Mouse (Mus musculus): ENCODE results near the gene Cd69. TPM values are rescaled to one million over a fixed set of nuclear protein-coding genes. Genes with fewer than 3 reads are reported as not detected.

The Cd69 gene
- total RNA-seq, 2 experiments from 2014 or later, result 0.28 TPM; not detected in 1

GRCm38 (mm10) chr6:129229774-129230578 is 45.3 kb downstream of the Cd69 start:
- peak; percentile 72 to 82 for DNase-seq
- intact Hi-C loops (cut with DNase I), result loop anchor here (2.0 to 5.0 kb wide), 2 partner anchors 15 to 468 kb away; no protein-coding TSS in a partner anchor

- DNase-seq, result no peak
- intact Hi-C loops (cut with DNase I), result no loop called here
Observed at GRCm38 (mm10) chr6:129228935-129229773, 46.1 kb downstream of the Cd69 start.

- no peak for DNase-seq
- intact Hi-C loops (cut with DNase I), result no loop called here
Observed at GRCm38 (mm10) chr6:129225078-129225477, 50.2 kb downstream of the Cd69 start.

- DNase-seq, result no peak
- intact Hi-C loops (cut with DNase I), result no loop called here
Observed at GRCm38 (mm10) chr6:129224090-129224489, 51.1 kb downstream of the Cd69 start.

- intact Hi-C loops (cut with DNase I), result no loop called here
- no peak for DNase-seq
Observed at GRCm38 (mm10) chr6:129223611-129224010, 51.6 kb downstream of the Cd69 start.

GRCm38 (mm10) chr6:129222188-129222800 is 52.9 kb downstream of the Cd69 start:
- intact Hi-C loops (cut with DNase I), result no loop called here
- no peak for DNase-seq

GRCm38 (mm10) chr6:129221053-129221452 is 54.2 kb downstream of the Cd69 start:
- DNase-seq, result no peak
- intact Hi-C loops (cut with DNase I), result no loop called here

GRCm38 (mm10) chr6:129219897-129220517 is 55.2 kb downstream of the Cd69 start:
- DNase-seq, result no peak
- intact Hi-C loops (cut with DNase I), result no loop called here

GRCm38 (mm10) chr6:129218191-129218696 is 57.0 kb downstream of the Cd69 start:
- DNase-seq, result no peak
- intact Hi-C loops (cut with DNase I), result no loop called here

Other genes starting within 250 kb of the Cd69 start
- not detected for gene Klrb1f, start 229.5 kb downstream of the Cd69 start, total RNA-seq (2021)
- gene Clec2e, start 174.5 kb downstream of the Cd69 start, total RNA-seq (2021), result not detected
- 10 to 100 TPM; 35.1 to 51.7 TPM for gene Clec2d, start 94.8 kb downstream of the Cd69 start, total RNA-seq (2021)
- gene 4922502D21Rik, start 56.4 kb upstream of the Cd69 start, total RNA-seq (2021), result not detected
- gene Clec12a, start 67.3 kb upstream of the Cd69 start, total RNA-seq (2021), result 1 to 10 TPM; 1.1 TPM
- under 1 TPM in 1 of 2 experiments, not detected in 1; 0.19 TPM for gene Clec12b, start 110.4 kb upstream of the Cd69 start, total RNA-seq (2021)
- 1 to 10 TPM; 1.5 to 1.7 TPM for gene Clec1b, start 121.9 kb upstream of the Cd69 start, total RNA-seq (2021)
- gene Clec9a, start 133.4 kb upstream of the Cd69 start, total RNA-seq (2021), result under 1 TPM; 0.31 to 0.33 TPM
- 10 to 100 TPM in 1 of 2 experiments, 1 to 10 TPM in 1; 9.8 to 11.1 TPM for gene Clec1a, start 176.6 kb upstream of the Cd69 start, total RNA-seq (2021)
- under 1 TPM; 0.08 to 0.16 TPM for gene Olr1, start 231.7 kb upstream of the Cd69 start, total RNA-seq (2021)
- not detected for gene Tmem52b, start 237.1 kb upstream of the Cd69 start, total RNA-seq (2021)

All from heart, postnatal 36 days (tissue).